Mouse (Mus musculus): Measurements from ENCODE around the gene Mxd1.

DNA sequence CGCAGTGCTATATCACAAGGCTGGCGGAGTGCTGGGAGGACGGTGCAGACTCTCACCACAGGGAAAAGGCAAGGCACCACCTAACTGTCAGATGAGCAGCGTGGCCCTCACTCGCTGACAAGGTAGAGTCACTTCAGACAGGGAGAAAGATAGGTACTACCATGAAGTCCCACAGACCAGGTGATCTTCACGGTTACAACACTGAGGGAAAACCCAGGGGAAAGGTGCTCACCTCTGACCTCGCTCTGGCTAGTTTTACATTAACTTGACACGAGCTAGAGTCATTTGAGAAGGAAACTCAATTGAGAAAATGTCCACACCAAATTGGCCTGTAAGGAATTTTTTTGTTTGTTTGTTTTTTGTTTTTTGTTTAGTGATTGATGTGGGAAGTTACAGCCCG, 33.6 kb upstream of the Mxd1 start:
- no peak for TF ChIP-seq CTCF (IDR thresholded peaks at IDR 0.05; ENCODE audit: extremely low read depth, insufficient read length, insufficient replicate concordance, low read depth, low read length)
- no peak for TF ChIP-seq POLR2A (IDR thresholded peaks at IDR 0.05; ENCODE audit: low read depth, low read length)

Data from small intestine, adult 2 months (tissue).